Mouse (Mus musculus): ENCODE results near the gene Arf3. TPM values are rescaled to one million over a fixed set of nuclear protein-coding genes. Genes with fewer than 3 reads are reported as not detected.
A peak's percentile ranks its signal among the peaks of the same experiment; 100 is the strongest.

Gene Arf3
- polyA plus RNA-seq, 1 experiment from 2014 or later = 77.2 TPM

DNA sequence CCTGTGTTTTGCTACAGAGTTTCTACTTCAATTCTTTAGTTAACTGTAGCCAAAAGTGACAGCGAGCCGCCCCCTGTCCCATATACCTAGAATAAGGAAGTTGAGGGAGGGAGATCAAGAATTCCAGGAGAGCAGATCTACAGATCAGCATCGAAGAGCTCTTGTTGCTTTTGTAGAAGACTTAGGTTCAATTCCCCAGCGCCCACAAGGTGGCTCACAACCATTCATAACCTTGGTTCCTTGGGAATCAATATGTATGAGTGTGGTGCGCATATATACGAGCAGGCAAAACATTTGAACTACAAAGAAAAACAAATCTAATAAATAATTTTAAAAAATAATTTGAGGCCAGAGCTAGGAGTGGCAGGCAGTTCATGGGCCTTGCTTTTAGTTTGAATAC, 18.2 kb upstream of the Arf3 start:
- no peak overlapping the region for H3K4me2 ChIP-seq (replicated peaks)
- H3K36me3 ChIP-seq (replicated peaks; ENCODE audit: control insufficient read depth, insufficient read depth) = no peaks in the 10 kb centered on the region
- H3K9me3 ChIP-seq (ENCODE audit: control insufficient read depth, low read length) = no peaks in the 10 kb centered on the region
- no peak overlapping the region for H3K9ac ChIP-seq
- no peak for DNase-seq (ENCODE audit: low spot score)
- peaks cover 72% of the 10 kb centered on the region for H3K27me3 ChIP-seq (ENCODE audit: control insufficient read depth, insufficient read depth, low read length)
- no peak overlapping the region for H3K27ac ChIP-seq
- no peak overlapping the region for H3K4me3 ChIP-seq (replicated peaks; ENCODE audit: low read length)
- WGBS = 25% methylated on average over 6 of the region's 6 CpGs
- H3K4me1 ChIP-seq (replicated peaks; ENCODE audit: control insufficient read depth, insufficient read depth, low read length) = peaks cover 22% of the 10 kb centered on the region
- no peak for ATAC-seq (ENCODE audit: low FRiP score)

DNA sequence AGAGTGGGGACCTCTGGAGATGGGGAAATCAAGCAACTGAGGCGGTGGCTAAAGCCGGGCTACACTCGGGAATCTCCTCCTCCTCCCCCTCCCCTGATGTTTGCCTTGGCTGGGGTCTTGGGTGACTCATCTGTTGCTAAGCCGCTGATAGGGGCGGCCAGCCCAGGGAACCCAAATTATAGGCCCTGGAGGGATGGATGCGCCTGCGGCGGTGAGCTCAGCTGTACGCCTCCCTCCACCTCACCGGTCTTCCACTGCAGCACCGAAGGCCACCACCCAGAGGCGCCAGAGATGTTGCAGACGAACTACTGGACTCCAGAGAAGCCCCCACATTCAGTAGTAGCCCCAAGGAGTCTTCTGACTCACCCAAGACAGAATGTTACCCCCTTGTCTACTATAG, 17.6 kb upstream of the Arf3 start:
- 4% methylated on average over 13 of the region's 13 CpGs for WGBS
- Histone ChIP-seq H3K4me1 (replicated peaks; ENCODE audit: control insufficient read depth, insufficient read depth, low read length) (peaks cover 24% of the 10 kb centered on the region), H3K4me3 (replicated peaks; ENCODE audit: low read length) (no peak overlapping the region), H3K27me3 (ENCODE audit: control insufficient read depth, insufficient read depth, low read length) (peaks cover 78% of the 10 kb centered on the region), H3K27ac (no peak overlapping the region), H3K36me3 (replicated peaks; ENCODE audit: control insufficient read depth, insufficient read depth) (no peaks in the 10 kb centered on the region), H3K9ac (no peak overlapping the region), H3K4me2 (replicated peaks) (no peak overlapping the region), H3K9me3 (ENCODE audit: control insufficient read depth, low read length) (no peaks in the 10 kb centered on the region)
- DNase-seq (ENCODE audit: low spot score) = no peak
- 0 out of 2 replicates have a peak, but pooled peaks have one; percentile 8 for ATAC-seq (ENCODE audit: low FRiP score)

DNA sequence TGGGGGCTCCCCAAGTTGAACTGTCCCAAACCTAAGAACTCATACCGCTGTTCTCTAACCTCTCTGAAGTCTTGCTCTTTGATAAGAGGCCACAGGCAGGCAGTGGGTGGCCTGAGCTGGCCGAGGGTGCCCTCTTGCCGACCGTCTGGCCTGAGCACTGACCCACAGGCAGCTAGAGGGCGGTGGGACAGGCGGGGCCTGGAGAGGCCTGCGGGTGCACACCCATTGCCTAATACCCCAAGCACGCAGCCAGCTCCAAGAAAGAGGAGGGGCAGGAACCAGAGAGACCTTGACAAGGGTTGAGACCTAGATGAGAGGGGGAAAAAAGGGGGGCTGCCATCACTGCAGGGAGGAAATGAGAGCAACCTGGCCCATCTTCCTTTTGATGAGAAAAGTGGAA, 17.1 kb upstream of the Arf3 start:
- 4% methylated on average over 8 of the region's 8 CpGs for WGBS
- Histone ChIP-seq H3K4me1 (replicated peaks; ENCODE audit: control insufficient read depth, insufficient read depth, low read length) (peaks cover 24% of the 10 kb centered on the region), H3K9me3 (ENCODE audit: control insufficient read depth, low read length) (no peaks in the 10 kb centered on the region), H3K27ac (no peak overlapping the region), H3K27me3 (ENCODE audit: control insufficient read depth, insufficient read depth, low read length) (peaks cover 80% of the 10 kb centered on the region), H3K36me3 (replicated peaks; ENCODE audit: control insufficient read depth, insufficient read depth) (no peaks in the 10 kb centered on the region), H3K9ac (no peak overlapping the region), H3K4me2 (replicated peaks) (no peak overlapping the region), H3K4me3 (replicated peaks; ENCODE audit: low read length) (no peak overlapping the region)
- no peak for ATAC-seq (ENCODE audit: low FRiP score)
- no peak for DNase-seq (ENCODE audit: low spot score)

- ATAC-seq (ENCODE audit: low FRiP score) (no peak), DNase-seq (ENCODE audit: low spot score) (no peak)
- Histone ChIP-seq H3K36me3 (replicated peaks; ENCODE audit: control insufficient read depth, insufficient read depth) (no peaks in the 10 kb centered on the region), H3K4me1 (replicated peaks; ENCODE audit: control insufficient read depth, insufficient read depth, low read length) (peaks cover 24% of the 10 kb centered on the region), H3K4me2 (replicated peaks) (no peak overlapping the region), H3K9me3 (ENCODE audit: control insufficient read depth, low read length) (no peaks in the 10 kb centered on the region), H3K27me3 (ENCODE audit: control insufficient read depth, insufficient read depth, low read length) (peaks cover 93% of the 10 kb centered on the region), H3K4me3 (replicated peaks; ENCODE audit: low read length) (no peak overlapping the region), H3K9ac (no peak overlapping the region), H3K27ac (no peak overlapping the region)
- WGBS = 6% methylated on average over 9 of the region's 11 CpGs
Observed at GRCm38 (mm10) chr15:98778806-98779205, 15.8 kb upstream of the Arf3 start.

- 2% methylated on average over 23 of the region's 25 CpGs for WGBS
- ATAC-seq (ENCODE audit: low FRiP score) (no peak), DNase-seq (ENCODE audit: low spot score) (no peak)
- peak overlapping the region; percentile 20 for H3K4me3 ChIP-seq (replicated peaks; ENCODE audit: low read length)
- peaks cover 97% of the 10 kb centered on the region for H3K27me3 ChIP-seq (ENCODE audit: control insufficient read depth, insufficient read depth, low read length)
- H3K4me2 ChIP-seq (replicated peaks) = peak overlapping the region; percentile 45
- H3K36me3 ChIP-seq (replicated peaks; ENCODE audit: control insufficient read depth, insufficient read depth) = no peaks in the 10 kb centered on the region
- H3K4me1 ChIP-seq (replicated peaks; ENCODE audit: control insufficient read depth, insufficient read depth, low read length) = peaks cover 24% of the 10 kb centered on the region
- no peaks in the 10 kb centered on the region for H3K9me3 ChIP-seq (ENCODE audit: control insufficient read depth, low read length)
- no peak overlapping the region for H3K27ac ChIP-seq
- no peak overlapping the region for H3K9ac ChIP-seq
Observed at GRCm38 (mm10) chr15:98778191-98778770, 15.3 kb upstream of the Arf3 start.

- no peaks in the 10 kb centered on the region for H3K36me3 ChIP-seq (replicated peaks; ENCODE audit: control insufficient read depth, insufficient read depth)
- DNase-seq (ENCODE audit: low spot score) (no peak), ATAC-seq (ENCODE audit: low FRiP score) (no peak)
- no peak within 1 kb of the TSS for H3K9ac ChIP-seq
- H3K4me3 ChIP-seq (replicated peaks; ENCODE audit: low read length) = peak within 1 kb of the TSS; percentile 20
- H3K4me1 ChIP-seq (replicated peaks; ENCODE audit: control insufficient read depth, insufficient read depth, low read length) = peaks cover 25% of the 10 kb centered on the region
- no peaks in the 10 kb centered on the region for H3K9me3 ChIP-seq (ENCODE audit: control insufficient read depth, low read length)
- peak within 1 kb of the TSS; percentile 45 for H3K4me2 ChIP-seq (replicated peaks)
- peaks cover 98% of the 10 kb centered on the region for H3K27me3 ChIP-seq (ENCODE audit: control insufficient read depth, insufficient read depth, low read length)
- H3K27ac ChIP-seq = no peak within 1 kb of the TSS
- WGBS = 2% methylated on average over 21 of the region's 33 CpGs
Observed at GRCm38 (mm10) chr15:98777762-98778161, 14.7 kb upstream of the Arf3 start, which contains the start of gene Wnt10b. Gene Wnt10b (minus strand): TSS chr15:98778150.

GRCm38 (mm10) chr15:98777005-98777616, 14.1 kb upstream of the Arf3 start:
- no peak overlapping the region for H3K4me3 ChIP-seq (replicated peaks; ENCODE audit: low read length)
- 2% methylated on average over 18 of the region's 19 CpGs for WGBS

GRCm38 (mm10) chr15:98776280-98777004, 13.4 kb upstream of the Arf3 start:
- WGBS = 1% methylated on average over 62 of the region's 62 CpGs
- Histone ChIP-seq H3K27me3 (ENCODE audit: control insufficient read depth, insufficient read depth, low read length) (peaks cover 100% of the 10 kb centered on the region), H3K9ac (no peak overlapping the region), H3K27ac (no peak overlapping the region), H3K4me1 (replicated peaks; ENCODE audit: control insufficient read depth, insufficient read depth, low read length) (peaks cover 30% of the 10 kb centered on the region), H3K9me3 (ENCODE audit: control insufficient read depth, low read length) (no peaks in the 10 kb centered on the region), H3K4me3 (replicated peaks; ENCODE audit: low read length) (peak overlapping the region; percentile 16), H3K4me2 (replicated peaks) (peak overlapping the region; percentile 38), H3K36me3 (replicated peaks; ENCODE audit: control insufficient read depth, insufficient read depth) (no peaks in the 10 kb centered on the region)
- no peak for DNase-seq (ENCODE audit: low spot score)
- ATAC-seq (ENCODE audit: low FRiP score) = no peak; the same call in 1 of the 2 replicates

More at GRCm38 (mm10) chr15:98777005-98777616, 14.1 kb upstream of the Arf3 start:
- H3K9me3 ChIP-seq (ENCODE audit: control insufficient read depth, low read length) = no peaks in the 10 kb centered on the region
- no peak for ATAC-seq (ENCODE audit: low FRiP score)
- no peak overlapping the region for H3K9ac ChIP-seq
- DNase-seq (ENCODE audit: low spot score) = no peak
- no peak overlapping the region for H3K4me2 ChIP-seq (replicated peaks)
- no peak overlapping the region for H3K27ac ChIP-seq
- peaks cover 100% of the 10 kb centered on the region for H3K27me3 ChIP-seq (ENCODE audit: control insufficient read depth, insufficient read depth, low read length)
- H3K4me1 ChIP-seq (replicated peaks; ENCODE audit: control insufficient read depth, insufficient read depth, low read length) = peaks cover 30% of the 10 kb centered on the region
- H3K36me3 ChIP-seq (replicated peaks; ENCODE audit: control insufficient read depth, insufficient read depth) = no peaks in the 10 kb centered on the region

- Histone ChIP-seq H3K4me2 (replicated peaks) (no peak overlapping the region), H3K4me3 (replicated peaks; ENCODE audit: low read length) (no peak overlapping the region), H3K9ac (no peak overlapping the region), H3K27ac (no peak overlapping the region), H3K36me3 (replicated peaks; ENCODE audit: control insufficient read depth, insufficient read depth) (no peaks in the 10 kb centered on the region), H3K9me3 (ENCODE audit: control insufficient read depth, low read length) (no peaks in the 10 kb centered on the region), H3K4me1 (replicated peaks; ENCODE audit: control insufficient read depth, insufficient read depth, low read length) (peaks cover 30% of the 10 kb centered on the region), H3K27me3 (ENCODE audit: control insufficient read depth, insufficient read depth, low read length) (peaks cover 100% of the 10 kb centered on the region)
- ATAC-seq (ENCODE audit: low FRiP score) = no peak
- DNase-seq (ENCODE audit: low spot score) = no peak
- WGBS = under 1% methylated on average over 5 of the region's 5 CpGs
Observed at GRCm38 (mm10) chr15:98775533-98775932, 12.5 kb upstream of the Arf3 start.

All from hindbrain, embryonic 14.5 days (tissue).